Mouse (Mus musculus) embryonic fibroblast, embryonic 13.5 days (primary cell): Measurements from ENCODE around the gene Grap2. TPM values are rescaled to one million over a fixed set of nuclear protein-coding genes. Genes with fewer than 3 reads are reported as not detected.

ENCODE experiments used
- H3K27ac ChIP-seq: 2 replicates; pipeline ENCODE4 v1.5.1; 2012; ENCODE audit warnings: low read length, control low read depth, inconsistent platforms; ENCODE audit not compliant: insufficient read depth
- H3K4me1 ChIP-seq: 2 replicates; pipeline ENCODE4 v1.6.1; 2011; ENCODE audit warnings: low read length; ENCODE audit not compliant: control insufficient read depth, insufficient read depth
- H3K4me3 ChIP-seq: 2 replicates; pipeline ENCODE4 v1.5.1; 2011; ENCODE audit warnings: mild to moderate bottlenecking, control low read depth, low read length; ENCODE audit not compliant: insufficient read depth
- CTCF ChIP-seq: IDR thresholded peaks from 2 replicates; pipeline ENCODE4 v1.5.1; 2011; ENCODE audit warnings: mild to moderate bottlenecking, control low read depth, low read length, moderate library complexity, borderline replicate concordance; ENCODE audit not compliant: insufficient read depth
- POLR2A ChIP-seq: IDR thresholded peaks from 2 replicates; pipeline ENCODE4 v1.6.1; 2011; ENCODE audit warnings: low read depth, mild to moderate bottlenecking, control low read depth, low read length, moderate library complexity
- polyA plus RNA-seq: library from polyadenylated mRNA; stranded (reverse); fragments of >200 nt; gene quantifications from 2 replicates; pipeline ENCODE4 v1.2.4, GENCODE M21; 2011; ENCODE audit warnings: low read depth; ENCODE audit not compliant: missing spikeins, insufficient read length

Gene Grap2
- polyA plus RNA-seq, 1 experiment = not detected

- H3K4me3 ChIP-seq = no peak overlapping the region
- TF ChIP-seq POLR2A (no peak), CTCF (no peak)
- H3K4me1 ChIP-seq = no peaks in the 10 kb centered on the region
- H3K27ac ChIP-seq = no peak overlapping the region
These were observed 58.3 kb downstream of the Grap2 start for GRCm38 (mm10) chr15:80630711-80631110.

- H3K27ac ChIP-seq = no peak overlapping the region
These were observed 58.9 kb downstream of the Grap2 start for GRCm38 (mm10) chr15:80631311-80631710.

GRCm38 (mm10) chr15:80632280-80632893, 60.0 kb downstream of the Grap2 start:
- no peak for TF ChIP-seq CTCF
- no peak for TF ChIP-seq POLR2A
- H3K4me1 ChIP-seq = no peaks in the 10 kb centered on the region
- no peak overlapping the region for H3K4me3 ChIP-seq
- no peak overlapping the region for H3K27ac ChIP-seq

More at GRCm38 (mm10) chr15:80631311-80631710, 58.9 kb downstream of the Grap2 start:
- H3K4me3 ChIP-seq = no peak overlapping the region
- no peaks in the 10 kb centered on the region for H3K4me1 ChIP-seq
- TF ChIP-seq CTCF (no peak), POLR2A (no peak)

GRCm38 (mm10) chr15:80634391-80635193, 62.2 kb downstream of the Grap2 start:
- peaks cover 3% of the 10 kb centered on the region; the same call in 1 of the 2 replicates for H3K4me1 ChIP-seq
- H3K4me3 ChIP-seq = no peak overlapping the region
- TF ChIP-seq CTCF (no peak), POLR2A (no peak)
- no peak overlapping the region for H3K27ac ChIP-seq

GRCm38 (mm10) chr15:80636757-80637372, 64.5 kb downstream of the Grap2 start:
- no peak overlapping the region for H3K27ac ChIP-seq
- H3K4me3 ChIP-seq = no peak overlapping the region

GRCm38 (mm10) chr15:80639071-80639702, 66.8 kb downstream of the Grap2 start:
- H3K27ac ChIP-seq = no peak overlapping the region
- TF ChIP-seq CTCF = no peak
- no peak for TF ChIP-seq POLR2A
- H3K4me1 ChIP-seq = peaks cover 11% of the 10 kb centered on the region
- H3K4me3 ChIP-seq = no peak overlapping the region

More at GRCm38 (mm10) chr15:80636757-80637372, 64.5 kb downstream of the Grap2 start:
- H3K4me1 ChIP-seq = peaks cover 7% of the 10 kb centered on the region
- TF ChIP-seq CTCF = no peak
- TF ChIP-seq POLR2A = no peak

- TF ChIP-seq CTCF (no peak), POLR2A (no peak)
- Histone ChIP-seq H3K4me3 (no peak overlapping the region), H3K27ac (no peak overlapping the region), H3K4me1 (peaks cover 11% of the 10 kb centered on the region)
These were observed 67.5 kb downstream of the Grap2 start for GRCm38 (mm10) chr15:80639874-80640273.

GRCm38 (mm10) chr15:80641702-80642435, 69.5 kb downstream of the Grap2 start:
- TF ChIP-seq POLR2A (no peak), CTCF (no peak)
- no peak overlapping the region for H3K27ac ChIP-seq

GRCm38 (mm10) chr15:80645006-80645797, 72.8 kb downstream of the Grap2 start:
- Histone ChIP-seq H3K27ac (no peak overlapping the region), H3K4me3 (no peak overlapping the region), H3K4me1 (peaks cover 7% of the 10 kb centered on the region; the same call in 1 of the 2 replicates)
- TF ChIP-seq CTCF (no peak), POLR2A (no peak)

More at GRCm38 (mm10) chr15:80641702-80642435, 69.5 kb downstream of the Grap2 start:
- Histone ChIP-seq H3K4me1 (peaks cover 11% of the 10 kb centered on the region), H3K4me3 (no peak overlapping the region)
